Mouse (Mus musculus): Measurements from ENCODE around the gene Iqcf1.
A peak's percentile ranks its signal among the peaks of the same experiment; 100 is the strongest.

Gene Iqcf1

GRCm38 (mm10) chr9:106465571-106466200 is 34.1 kb upstream of the Iqcf1 start, which contains the start of gene Gpr62:
Gene Gpr62, minus strand, starts transcription at chr9:106465938.
- peak; percentile 86 to 90 for DNase-seq

DNA sequence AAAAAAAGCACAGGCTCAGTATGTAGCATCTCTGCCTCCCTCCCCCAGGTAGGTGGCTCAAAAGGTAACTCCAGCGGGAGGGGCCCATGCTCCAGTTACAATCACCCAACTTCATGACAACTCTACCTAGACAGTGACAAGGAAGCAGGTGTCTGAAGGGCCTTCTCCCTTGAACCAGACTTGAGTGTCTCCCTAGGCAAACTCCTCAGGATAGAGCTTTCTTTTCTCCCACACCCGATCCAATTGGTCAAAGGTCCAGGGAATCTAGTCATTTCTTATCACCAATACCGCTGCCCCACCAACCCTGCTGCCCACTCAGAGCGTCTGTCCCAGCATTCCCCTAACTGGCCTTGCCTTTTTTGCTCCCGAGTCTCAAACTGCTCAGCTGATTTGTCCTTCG is 33.0 kb upstream of the Iqcf1 start:
- DNase-seq: peak in 1 of 2 experiments; percentile 15

DNA sequence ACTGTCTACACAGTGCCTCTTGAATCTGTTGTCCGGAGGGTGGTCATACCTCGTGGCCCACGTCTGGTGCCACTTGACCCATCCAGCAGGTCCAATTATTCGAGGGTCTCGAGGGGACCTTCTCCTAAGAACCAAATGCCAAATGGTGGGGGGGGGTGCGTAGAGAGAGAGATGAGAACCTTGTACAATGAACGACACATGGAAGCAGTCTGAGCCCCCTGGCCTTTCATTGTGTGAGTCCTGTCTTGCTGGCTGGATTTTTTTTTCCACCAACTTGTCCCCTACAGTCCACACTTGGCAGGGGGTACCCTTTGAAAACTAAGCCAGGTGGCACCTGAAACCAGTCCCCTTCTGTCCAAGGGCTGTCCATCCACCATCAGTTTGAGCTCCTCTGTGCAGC is 32.0 kb upstream of the Iqcf1 start:
- peak; percentile 27 to 30 for DNase-seq

DNA sequence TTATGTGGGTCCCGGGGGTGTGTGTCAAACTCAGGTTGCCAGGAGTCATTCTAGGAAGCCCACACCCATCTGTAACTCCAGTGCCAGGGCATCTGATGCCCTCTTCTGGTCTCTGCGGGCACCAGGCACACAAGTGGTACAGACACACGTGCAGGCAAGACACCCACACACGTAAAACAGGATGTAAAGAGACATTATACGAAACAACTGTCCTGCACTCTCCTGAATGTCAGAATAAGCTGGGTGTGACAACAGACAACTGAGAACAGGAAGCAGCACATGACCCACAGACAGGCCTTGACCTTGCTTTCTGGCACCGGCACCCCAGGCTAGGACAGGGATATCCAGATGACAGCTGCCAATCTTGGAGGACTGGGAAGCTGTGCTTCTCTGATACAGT is 30.4 kb upstream of the Iqcf1 start:
- DNase-seq: peak in 1 of 2 experiments; percentile 29

DNA sequence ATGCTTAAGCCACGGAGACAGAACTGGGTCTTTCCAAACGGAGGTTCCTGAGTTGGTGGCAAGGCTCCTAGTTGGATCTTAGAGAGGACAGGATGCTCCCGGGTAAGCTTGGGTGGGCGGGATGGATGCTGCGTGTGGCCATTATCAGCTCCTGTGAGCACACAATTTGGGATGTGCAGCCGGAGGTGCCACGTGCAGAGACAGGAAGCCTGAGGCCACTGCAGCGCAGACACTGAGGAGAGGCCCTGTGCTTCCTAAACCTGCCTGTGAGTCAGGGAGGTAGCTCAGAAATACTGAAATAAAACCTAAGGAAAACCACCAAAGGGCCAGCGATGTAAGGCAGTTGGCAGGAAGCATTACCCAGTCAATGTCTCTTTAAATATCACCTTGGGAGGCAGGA is 30.0 kb upstream of the Iqcf1 start:
- peak in 1 of 2 experiments; percentile 14 for DNase-seq

DNA sequence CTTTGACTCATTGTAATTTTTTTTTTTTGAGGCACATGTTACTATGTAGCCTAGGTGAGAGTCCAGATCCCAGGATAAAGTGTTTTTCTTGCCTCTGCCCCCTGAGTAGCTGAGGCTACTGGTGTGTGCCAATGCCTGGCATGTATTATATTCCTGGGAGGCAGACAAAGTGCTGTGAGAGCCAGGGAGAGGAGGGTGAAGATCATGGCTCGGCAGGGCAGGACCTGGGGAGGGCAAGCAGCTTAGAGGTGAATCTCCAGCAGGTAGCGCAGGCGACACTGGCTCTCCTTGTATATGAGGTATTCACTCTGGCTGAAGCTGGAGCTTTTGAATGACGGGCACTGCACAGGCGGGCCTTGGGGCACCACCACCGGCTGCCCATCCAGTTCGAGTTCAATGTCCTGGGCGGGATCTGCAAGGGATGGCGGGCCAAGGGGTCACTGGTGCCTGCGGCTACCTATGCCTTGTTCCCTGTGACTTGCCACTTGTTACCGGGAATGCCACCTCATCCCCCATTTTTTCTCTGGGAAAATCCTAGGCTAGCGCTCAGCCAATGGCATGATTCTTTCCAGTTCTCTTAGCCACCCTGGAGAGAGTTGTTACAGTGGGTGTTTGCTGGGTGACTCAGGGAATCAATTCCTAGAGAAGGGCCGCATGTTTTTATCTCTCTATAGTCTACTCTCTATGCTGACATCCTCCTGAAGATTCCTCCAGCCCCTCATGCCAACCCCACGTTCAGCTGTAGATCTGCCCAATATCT is 28.6 kb upstream of the Iqcf1 start:
- DNase-seq: peak; percentile 9 to 14

DNA sequence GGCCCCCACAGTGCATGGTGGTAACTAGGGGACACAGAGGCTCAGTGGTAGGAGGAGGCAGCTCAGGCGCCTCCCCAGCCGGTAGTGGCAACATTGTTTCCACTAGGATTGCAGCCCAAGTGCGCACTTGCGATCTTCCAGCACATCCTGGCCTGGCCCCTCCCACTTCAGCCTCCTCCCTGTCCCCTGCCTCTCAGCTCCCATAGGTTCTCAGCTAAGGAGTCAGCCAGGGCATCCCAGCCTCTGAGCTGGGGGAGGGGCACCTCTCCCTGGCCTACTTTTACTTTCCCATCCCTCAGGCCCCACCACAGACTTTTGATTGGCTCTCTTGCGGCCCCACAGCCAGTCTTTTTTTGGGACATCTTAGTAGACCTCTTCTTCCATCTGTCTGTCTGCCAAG is 27.9 kb upstream of the Iqcf1 start:
- peak in 1 of 2 experiments; percentile 59 for DNase-seq

- peak; percentile 23 to 27 for DNase-seq
Observed at GRCm38 (mm10) chr9:106472321-106472720, 27.4 kb upstream of the Iqcf1 start.

DNA sequence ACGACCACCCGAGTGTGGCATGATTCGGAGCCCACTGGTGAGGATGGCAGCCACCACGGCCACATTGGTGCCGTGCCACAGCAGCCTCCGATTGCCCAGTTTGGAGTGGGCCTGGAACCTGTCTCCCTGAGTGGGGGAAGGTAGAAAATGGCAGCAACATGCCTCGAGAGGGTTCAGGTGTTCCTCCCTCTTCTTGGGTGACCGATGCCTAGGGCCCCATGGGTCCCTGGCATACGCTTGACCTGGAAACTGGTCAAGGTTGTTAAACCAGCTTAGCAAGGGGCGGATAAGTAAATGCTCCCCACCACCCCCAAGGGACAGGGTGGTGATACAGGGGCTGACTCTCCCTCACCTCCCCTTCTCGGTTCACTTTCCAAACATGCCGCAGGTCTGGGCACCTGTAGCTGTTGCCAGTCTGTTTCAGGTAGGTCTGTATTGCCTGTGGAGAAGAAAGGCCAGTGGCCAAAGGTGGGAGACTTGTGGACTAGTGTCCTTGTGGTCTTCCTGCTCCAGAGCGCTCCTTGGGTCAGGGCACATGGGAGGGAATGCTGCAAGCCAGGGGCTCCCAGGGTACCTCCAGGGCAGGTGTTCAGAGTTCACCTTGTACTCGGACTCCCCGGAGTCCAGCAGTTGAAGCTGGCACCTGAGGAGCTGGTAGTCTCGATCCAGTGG is 26.6 kb upstream of the Iqcf1 start:
- peak; percentile 21 to 33 for DNase-seq

- DNase-seq: peak in 1 of 2 experiments; percentile 37
Observed at GRCm38 (mm10) chr9:106473753-106474105, 26.0 kb upstream of the Iqcf1 start.

GRCm38 (mm10) chr9:106474456-106474855 is 25.3 kb upstream of the Iqcf1 start:
- DNase-seq: peak; percentile 80 to 89

GRCm38 (mm10) chr9:106475046-106475445 is 24.7 kb upstream of the Iqcf1 start:
- peak; percentile 16 to 50 for DNase-seq

GRCm38 (mm10) chr9:106475663-106476001 is 24.1 kb upstream of the Iqcf1 start, which contains the start of gene Rrp9:
Gene Rrp9, plus strand, starts transcription at chr9:106475963.
- peak in 1 of 2 experiments; percentile 35 for DNase-seq

GRCm38 (mm10) chr9:106476002-106476923 is 23.5 kb upstream of the Iqcf1 start:
- no peak for DNase-seq

GRCm38 (mm10) chr9:106476924-106477484 is 22.8 kb upstream of the Iqcf1 start, which contains the start of gene Parp3:
Gene Parp3, minus strand, starts transcription at chr9:106476949.
- peak; percentile 98 to 99 for DNase-seq

DNA sequence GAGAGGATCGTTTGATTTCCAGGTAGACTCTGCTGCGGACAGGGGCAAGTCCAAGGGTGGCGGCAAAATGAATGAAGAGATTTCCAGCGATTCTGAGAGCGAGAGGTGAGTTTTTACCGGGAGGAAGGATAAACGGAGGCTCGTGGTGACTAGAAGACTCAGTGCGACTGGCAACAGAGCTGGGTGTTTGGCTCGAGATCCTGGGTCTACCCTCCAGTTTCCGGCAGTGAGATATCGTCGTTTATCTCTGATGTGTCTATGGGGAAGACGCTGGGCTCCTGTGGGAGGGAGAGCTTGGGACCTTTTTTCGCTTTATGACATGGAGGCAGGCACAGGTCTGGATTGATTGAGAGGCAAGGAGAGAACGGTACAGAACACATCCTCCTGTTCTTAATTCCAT is 22.1 kb upstream of the Iqcf1 start:
- DNase-seq: peak in 1 of 2 experiments; percentile 14

GRCm38 (mm10) chr9:106478101-106478500 is 21.7 kb upstream of the Iqcf1 start:
- no peak for DNase-seq

DNA sequence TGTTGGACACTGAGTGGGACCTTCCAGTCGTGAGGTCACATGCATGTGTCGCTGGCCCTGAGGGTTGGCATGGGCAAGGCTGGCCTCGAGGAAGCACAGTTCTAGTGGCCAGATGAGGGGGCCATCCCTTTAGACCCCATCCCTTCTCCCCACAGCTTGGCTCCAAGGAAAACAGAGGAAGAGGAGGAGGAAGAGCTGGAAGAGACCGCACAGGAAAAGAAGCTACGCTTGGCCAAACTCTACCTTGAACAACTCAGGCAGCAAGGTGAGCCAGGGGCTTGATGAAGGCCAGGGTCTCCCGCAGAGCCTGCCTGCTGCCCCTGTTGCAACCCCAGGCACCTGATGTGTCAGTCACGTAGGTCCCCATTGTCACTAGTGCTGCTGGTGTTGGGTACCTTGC is 19.2 kb upstream of the Iqcf1 start:
- DNase-seq: no peak

- DNase-seq: no peak
Observed at GRCm38 (mm10) chr9:106481075-106481474, 18.7 kb upstream of the Iqcf1 start.

- DNase-seq: no peak
Observed at GRCm38 (mm10) chr9:106481676-106482075, 18.1 kb upstream of the Iqcf1 start.

DNA sequence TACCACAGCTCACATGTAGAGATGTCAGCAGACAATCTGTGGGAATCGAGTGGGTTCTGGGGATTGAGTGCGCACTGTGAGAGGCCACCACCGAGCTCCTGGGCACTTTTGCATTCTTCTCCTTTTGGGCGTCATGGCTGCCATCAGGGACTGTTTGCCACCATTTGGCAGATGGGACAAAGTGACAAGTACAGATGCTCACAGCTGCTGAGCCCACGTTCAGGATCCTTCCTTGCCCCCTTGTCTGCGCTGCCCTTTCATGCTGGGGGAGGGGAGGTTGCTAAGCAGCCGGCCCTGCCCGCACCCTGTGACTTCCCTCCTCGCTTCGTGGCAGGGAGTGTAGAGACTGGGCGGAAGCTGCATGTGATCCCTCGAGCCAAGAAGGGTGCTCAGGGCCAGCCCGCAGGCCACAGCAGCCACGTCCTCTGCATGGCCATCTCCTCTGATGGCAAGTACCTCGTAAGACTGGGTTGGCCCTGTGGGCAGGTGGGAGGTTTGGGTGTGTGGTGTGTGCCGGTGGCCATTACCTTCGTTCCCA is 17.1 kb upstream of the Iqcf1 start:
- DNase-seq: no peak

- DNase-seq: no peak
Observed at GRCm38 (mm10) chr9:106483136-106483535, 16.6 kb upstream of the Iqcf1 start.

Data from cerebellum, postnatal 25 days (tissue).